Mouse (Mus musculus): ENCODE results near the gene Bnc2.

- TF ChIP-seq CTCF (IDR thresholded peaks at IDR 0.05; ENCODE audit: extremely low read depth, insufficient read depth, low read length) (no peak), POLR2A (IDR thresholded peaks at IDR 0.05; ENCODE audit: extremely low read depth, insufficient read depth, low read length) (no peak)
Observed at GRCm38 (mm10) chr4:84668226-84668625, 6.8 kb downstream of the Bnc2 start.
